Mouse (Mus musculus): ENCODE results near the gene Sardh. TPM values are rescaled to one million over a fixed set of nuclear protein-coding genes. Genes with fewer than 3 reads are reported as not detected.

The Sardh gene
- polyA plus RNA-seq, 1 experiment from 2014 or later, result 41.5 TPM

GRCm38 (mm10) chr2:27163851-27164250, 84.3 kb downstream of the Sardh start:
- no peak overlapping the region for H3K9ac ChIP-seq
- no peaks in the 10 kb centered on the region for H3K9me3 ChIP-seq (replicated peaks)
- no peak overlapping the region for H3K27ac ChIP-seq
- ATAC-seq, result no peak
- no peaks in the 10 kb centered on the region for H3K36me3 ChIP-seq
- no peaks in the 10 kb centered on the region for H3K4me1 ChIP-seq
- H3K4me2 ChIP-seq, result no peak overlapping the region
- no peak overlapping the region for H3K4me3 ChIP-seq
- H3K27me3 ChIP-seq (replicated peaks), result peaks cover 6% of the 10 kb centered on the region
- WGBS (ENCODE audit: insufficient replicate concordance), result 68% methylated on average over 5 of the region's 5 CpGs

- H3K27me3 ChIP-seq (replicated peaks), result peaks cover 6% of the 10 kb centered on the region
- no peaks in the 10 kb centered on the region for H3K36me3 ChIP-seq
- H3K9ac ChIP-seq, result no peak overlapping the region
- no peak overlapping the region for H3K4me3 ChIP-seq
- no peak overlapping the region for H3K27ac ChIP-seq
- H3K4me1 ChIP-seq, result no peaks in the 10 kb centered on the region
- no peaks in the 10 kb centered on the region for H3K9me3 ChIP-seq (replicated peaks)
- 59% methylated on average over 11 of the region's 11 CpGs for WGBS (ENCODE audit: insufficient replicate concordance)
- ATAC-seq, result no peak
- H3K4me2 ChIP-seq, result no peak overlapping the region
Observed at GRCm38 (mm10) chr2:27162656-27163055, 85.5 kb downstream of the Sardh start.

GRCm38 (mm10) chr2:27161526-27161925, 86.6 kb downstream of the Sardh start:
- H3K27ac ChIP-seq, result no peak overlapping the region
- no peaks in the 10 kb centered on the region for H3K36me3 ChIP-seq
- H3K9ac ChIP-seq, result no peak overlapping the region
- H3K9me3 ChIP-seq (replicated peaks), result no peaks in the 10 kb centered on the region
- H3K4me1 ChIP-seq, result no peaks in the 10 kb centered on the region
- H3K4me2 ChIP-seq, result no peak overlapping the region
- no peak for ATAC-seq
- H3K4me3 ChIP-seq, result no peak overlapping the region
- WGBS (ENCODE audit: insufficient replicate concordance), result 68% methylated on average over 2 of the region's 2 CpGs
- H3K27me3 ChIP-seq (replicated peaks), result peaks cover 5% of the 10 kb centered on the region

- no peaks in the 10 kb centered on the region for H3K9me3 ChIP-seq (replicated peaks)
- 65% methylated on average over 6 of the region's 6 CpGs for WGBS (ENCODE audit: insufficient replicate concordance)
- H3K4me1 ChIP-seq, result no peaks in the 10 kb centered on the region
- no peaks in the 10 kb centered on the region for H3K36me3 ChIP-seq
- ATAC-seq, result no peak
- no peak overlapping the region for H3K4me2 ChIP-seq
- no peak overlapping the region for H3K9ac ChIP-seq
- H3K4me3 ChIP-seq, result no peak overlapping the region
- H3K27me3 ChIP-seq (replicated peaks), result no peaks in the 10 kb centered on the region; the same call in 1 of the 2 replicates
- H3K27ac ChIP-seq, result no peak overlapping the region
Observed at GRCm38 (mm10) chr2:27156596-27156995, 91.5 kb downstream of the Sardh start.

GRCm38 (mm10) chr2:27154466-27155185, 93.5 kb downstream of the Sardh start:
- Histone ChIP-seq H3K27ac (no peak overlapping the region), H3K9me3 (replicated peaks) (no peaks in the 10 kb centered on the region), H3K4me1 (no peaks in the 10 kb centered on the region), H3K4me2 (no peak overlapping the region), H3K9ac (no peak overlapping the region), H3K36me3 (no peaks in the 10 kb centered on the region), H3K4me3 (no peak overlapping the region), H3K27me3 (replicated peaks) (peaks cover 3% of the 10 kb centered on the region; the same call in 1 of the 2 replicates)
- ATAC-seq, result no peak
- 65% methylated on average over 10 of the region's 10 CpGs for WGBS (ENCODE audit: insufficient replicate concordance)

GRCm38 (mm10) chr2:27149457-27149856, 98.7 kb downstream of the Sardh start:
- Histone ChIP-seq H3K4me3 (no peak overlapping the region), H3K27me3 (replicated peaks) (peaks cover 7% of the 10 kb centered on the region), H3K4me1 (no peaks in the 10 kb centered on the region), H3K9me3 (replicated peaks) (no peaks in the 10 kb centered on the region), H3K9ac (no peak overlapping the region), H3K36me3 (no peaks in the 10 kb centered on the region), H3K4me2 (no peak overlapping the region), H3K27ac (no peak overlapping the region)
- ATAC-seq, result no peak
- 4% methylated on average over 2 of the region's 2 CpGs for WGBS (ENCODE audit: insufficient replicate concordance)

GRCm38 (mm10) chr2:27146840-27147239, 101.3 kb downstream of the Sardh start:
- H3K9me3 ChIP-seq (replicated peaks), result no peaks in the 10 kb centered on the region
- H3K27me3 ChIP-seq (replicated peaks), result peaks cover 25% of the 10 kb centered on the region
- H3K9ac ChIP-seq, result no peak overlapping the region
- no peak overlapping the region for H3K4me2 ChIP-seq
- H3K4me1 ChIP-seq, result 0 out of 2 replicates have a peak, but pooled peaks cover 6% of the 10 kb centered on the region
- no peak for ATAC-seq
- H3K4me3 ChIP-seq, result no peak overlapping the region
- no peaks in the 10 kb centered on the region for H3K36me3 ChIP-seq
- H3K27ac ChIP-seq, result no peak overlapping the region
- 72% methylated on average over 6 of the region's 6 CpGs for WGBS (ENCODE audit: insufficient replicate concordance)

GRCm38 (mm10) chr2:27144957-27145356, 103.2 kb downstream of the Sardh start:
- Histone ChIP-seq H3K4me1 (0 out of 2 replicates have a peak, but pooled peaks cover 7% of the 10 kb centered on the region), H3K4me2 (no peak overlapping the region)
- whole genome bisulfite sequencing (ENCODE audit: insufficient replicate concordance), result 46% methylated on average over 2 of the region's 2 CpGs

GRCm38 (mm10) chr2:27141950-27142693, 106.0 kb downstream of the Sardh start, which contains the start of gene Fam163b:
Gene Fam163b, minus strand, starts transcription at chr2:27142491.
- Histone ChIP-seq H3K27ac (no peak within 1 kb of the TSS), H3K27me3 (replicated peaks) (peaks cover 49% of the 10 kb centered on the region), H3K4me2 (peak within 1 kb of the TSS; percentile 59), H3K9ac (no peak within 1 kb of the TSS), H3K4me1 (0 out of 2 replicates have a peak, but pooled peaks cover 7% of the 10 kb centered on the region), H3K9me3 (replicated peaks) (no peaks in the 10 kb centered on the region), H3K4me3 (peak within 1 kb of the TSS; percentile 27; the same call in 1 of the 2 replicates), H3K36me3 (no peaks in the 10 kb centered on the region)
- no peak for ATAC-seq
- 2% methylated on average over 61 of the region's 62 CpGs for WGBS (ENCODE audit: insufficient replicate concordance)

More at GRCm38 (mm10) chr2:27144957-27145356, 103.2 kb downstream of the Sardh start:
- H3K9ac ChIP-seq, result no peak overlapping the region
- H3K27ac ChIP-seq, result no peak overlapping the region
- H3K27me3 ChIP-seq (replicated peaks), result peaks cover 40% of the 10 kb centered on the region
- H3K4me3 ChIP-seq, result no peak overlapping the region
- no peaks in the 10 kb centered on the region for H3K9me3 ChIP-seq (replicated peaks)
- ATAC-seq, result no peak
- H3K36me3 ChIP-seq, result no peaks in the 10 kb centered on the region

Other genes with a start within 250 kb of the Sardh start
- 16.5 and 19.1 TPM in 2 replicates for gene Cacfd1, start 238.4 kb downstream of the Sardh start, polyA plus RNA-seq (2016; fragmentation: Nextera tagmentation; extraction: Ambion mirVana)
- 0.31 and 0.36 TPM in 2 replicates for gene Slc2a6, start 220.3 kb downstream of the Sardh start, polyA plus RNA-seq (2016; fragmentation: Nextera tagmentation; extraction: Ambion mirVana)
- 0.14 and 0.90 TPM in 2 replicates for gene Mymk, start 176.2 kb downstream of the Sardh start, polyA plus RNA-seq (2016; fragmentation: Nextera tagmentation; extraction: Ambion mirVana)
- 0.77 and 1.3 TPM in 2 replicates for gene Adamtsl2, start 169.0 kb downstream of the Sardh start, polyA plus RNA-seq (2016; fragmentation: Nextera tagmentation; extraction: Ambion mirVana)
- gene Fam163b, start 105.8 kb downstream of the Sardh start, polyA plus RNA-seq (2016; fragmentation: Nextera tagmentation; extraction: Ambion mirVana), result 0.08 TPM in 1 of 2 replicates, not detected in the other
- 0.05 and 0.12 TPM in 2 replicates for gene Dbh, start 83.1 kb downstream of the Sardh start, polyA plus RNA-seq (2016; fragmentation: Nextera tagmentation; extraction: Ambion mirVana)
- gene Vav2, start 178.7 kb upstream of the Sardh start, polyA plus RNA-seq (2016; fragmentation: Nextera tagmentation; extraction: Ambion mirVana), result 5.0 and 5.8 TPM in 2 replicates
- 1.3 and 1.4 TPM in 2 replicates for gene Brd3os, start 194.0 kb upstream of the Sardh start, polyA plus RNA-seq (2016; fragmentation: Nextera tagmentation; extraction: Ambion mirVana)

Data from liver, embryonic 12.5 days (tissue).